Mouse (Mus musculus): ENCODE data around the gene Hexb.
A peak's percentile ranks its signal among the peaks of the same experiment; 100 is the strongest.

Hexb gene

GRCm38 (mm10) chr13:97197932-97198562, at the start of gene Hexb:
Gene Hexb, minus strand, starts transcription at chr13:97198357.
- DNase-seq, result peak; percentile 96

- no peak for DNase-seq
Observed at GRCm38 (mm10) chr13:97247754-97248153, 49.6 kb upstream of the Hexb start.

- DNase-seq, result no peak
Observed at GRCm38 (mm10) chr13:97246217-97246616, 48.1 kb upstream of the Hexb start.

- no peak for DNase-seq
Observed at GRCm38 (mm10) chr13:97245157-97245556, 47.0 kb upstream of the Hexb start.

GRCm38 (mm10) chr13:97244712-97245105, 46.6 kb upstream of the Hexb start:
- DNase-seq, result no peak

GRCm38 (mm10) chr13:97243962-97244711, 46.0 kb upstream of the Hexb start:
- DNase-seq, result no peak

GRCm38 (mm10) chr13:97242716-97243115, 44.6 kb upstream of the Hexb start:
- no peak for DNase-seq

- DNase-seq, result no peak
Observed at GRCm38 (mm10) chr13:97241787-97242280, 43.7 kb upstream of the Hexb start.

GRCm38 (mm10) chr13:97240965-97241786, 43.0 kb upstream of the Hexb start, which contains the start of gene Enc1:
Gene Enc1, plus strand, starts transcription at chr13:97241105.
- peak; percentile 82 for DNase-seq

GRCm38 (mm10) chr13:97240279-97240964, 42.3 kb upstream of the Hexb start:
- peak; percentile 77 for DNase-seq

- DNase-seq, result peak; percentile 32
Observed at GRCm38 (mm10) chr13:97239343-97240180, 41.4 kb upstream of the Hexb start.

- no peak for DNase-seq
Observed at GRCm38 (mm10) chr13:97238181-97238981, 40.2 kb upstream of the Hexb start.

GRCm38 (mm10) chr13:97237700-97238099, 39.5 kb upstream of the Hexb start:
- DNase-seq, result no peak

- DNase-seq, result peak; percentile 23
Observed at GRCm38 (mm10) chr13:97235911-97236310, 37.8 kb upstream of the Hexb start.

- DNase-seq, result peak; percentile 65
Observed at GRCm38 (mm10) chr13:97234785-97235417, 36.7 kb upstream of the Hexb start.

GRCm38 (mm10) chr13:97233092-97233491, 34.9 kb upstream of the Hexb start:
- DNase-seq, result no peak

- no peak for DNase-seq
Observed at GRCm38 (mm10) chr13:97230101-97230500, 31.9 kb upstream of the Hexb start.

- DNase-seq, result no peak
Observed at GRCm38 (mm10) chr13:97227795-97228194, 29.6 kb upstream of the Hexb start.

- no peak for DNase-seq
Observed at GRCm38 (mm10) chr13:97225130-97225529, 27.0 kb upstream of the Hexb start.

- peak; percentile 83 for DNase-seq
Observed at GRCm38 (mm10) chr13:97224341-97224982, 26.3 kb upstream of the Hexb start.

All from kidney, adult 11 months (tissue).